Mouse (Mus musculus) stomach, embryonic 14.5 days (tissue): ENCODE data around the gene Gstp2. TPM values are rescaled to one million over a fixed set of nuclear protein-coding genes. Genes with fewer than 3 reads are reported as not detected.

Experiments used
- polyA plus RNA-seq: library from polyadenylated mRNA; unstranded; fragments of >200 nt; fragmentation: Nextera tagmentation; extraction: Ambion mirVana; gene quantifications from 2 replicates; pipeline ENCODE4 v1.2.1, GENCODE M21; 2014

The Gstp2 gene
- polyA plus RNA-seq, 1 experiment from 2014 or later: 18.0 TPM

Other genes starting within 250 kb of the Gstp2 start
- gene Chka, start 194.2 kb downstream of the Gstp2 start, polyA plus RNA-seq: 59.8 and 60.8 TPM in 2 replicates
- 28.4 and 30.9 TPM in 2 replicates for gene Tcirg1, start 138.9 kb downstream of the Gstp2 start, polyA plus RNA-seq
- 320 and 361 TPM in 2 replicates for gene Ndufs8, start 133.2 kb downstream of the Gstp2 start, polyA plus RNA-seq
- gene Aldh3b1, start 116.2 kb downstream of the Gstp2 start, polyA plus RNA-seq: 1.2 and 2.4 TPM in 2 replicates
- gene Unc93b1, start 110.8 kb downstream of the Gstp2 start, polyA plus RNA-seq: 13.1 and 15.4 TPM in 2 replicates
- 0.09 TPM in 1 of 2 replicates, not detected in the other for gene Aldh3b3, start 87.4 kb downstream of the Gstp2 start, polyA plus RNA-seq
- gene Aldh3b2, start 73.7 kb downstream of the Gstp2 start, polyA plus RNA-seq: 11.7 and 14.4 TPM in 2 replicates
- 7.8 and 8.8 TPM in 2 replicates for gene Acy3, start 59.5 kb downstream of the Gstp2 start, polyA plus RNA-seq
- gene Tbx10, start 53.3 kb downstream of the Gstp2 start, polyA plus RNA-seq: not detected in 2 replicates
- 30.9 and 42.2 TPM in 2 replicates for gene Nudt8, start 45.4 kb downstream of the Gstp2 start, polyA plus RNA-seq
- gene Gm49405, start 45.4 kb downstream of the Gstp2 start, polyA plus RNA-seq: 3.3 TPM in 2 replicates
- 4.5 TPM in 2 replicates for gene Doc2g, start 42.7 kb downstream of the Gstp2 start, polyA plus RNA-seq
- 195 and 205 TPM in 2 replicates for gene Ndufv1, start 33.2 kb downstream of the Gstp2 start, polyA plus RNA-seq
- gene Gstp1, start 8.0 kb downstream of the Gstp2 start, polyA plus RNA-seq: 635 and 672 TPM in 2 replicates
- not detected in 2 replicates for gene Gstp3, start 13.5 kb upstream of the Gstp2 start, polyA plus RNA-seq
- not detected in 2 replicates for gene Cabp2, start 35.6 kb upstream of the Gstp2 start, polyA plus RNA-seq
- gene Cdk2ap2, start 51.2 kb upstream of the Gstp2 start, polyA plus RNA-seq: 74.1 and 91.0 TPM in 2 replicates
- 9.2 and 10.8 TPM in 2 replicates for gene Pitpnm1, start 54.0 kb upstream of the Gstp2 start, polyA plus RNA-seq
- gene Aip, start 79.8 kb upstream of the Gstp2 start, polyA plus RNA-seq: 95.3 and 101 TPM in 2 replicates
- gene Gpr152, start 93.8 kb upstream of the Gstp2 start, polyA plus RNA-seq: not detected in 2 replicates
- not detected in 2 replicates for gene Cabp4, start 98.0 kb upstream of the Gstp2 start, polyA plus RNA-seq
- 149 and 152 TPM in 2 replicates for gene Coro1b, start 102.6 kb upstream of the Gstp2 start, polyA plus RNA-seq
- 1.9 and 2.6 TPM in 2 replicates for gene Ptprcap, start 107.6 kb upstream of the Gstp2 start, polyA plus RNA-seq
- 35.8 and 38.9 TPM in 2 replicates for gene Rps6kb2, start 117.3 kb upstream of the Gstp2 start, polyA plus RNA-seq
- 0.90 and 1.3 TPM in 2 replicates for gene Carns1, start 129.5 kb upstream of the Gstp2 start, polyA plus RNA-seq
- gene Tbc1d10c, start 145.3 kb upstream of the Gstp2 start, polyA plus RNA-seq: 1.5 and 2.5 TPM in 2 replicates
- 759 and 780 TPM in 2 replicates for gene Ppp1ca, start 146.0 kb upstream of the Gstp2 start, polyA plus RNA-seq
- 33.3 and 33.5 TPM in 2 replicates for gene Rad9a, start 155.6 kb upstream of the Gstp2 start, polyA plus RNA-seq
- 7.3 and 8.3 TPM in 2 replicates for gene Clcf1, start 168.2 kb upstream of the Gstp2 start, polyA plus RNA-seq
- gene AC109138.7, start 168.3 kb upstream of the Gstp2 start, polyA plus RNA-seq: not detected in 2 replicates
- 25.5 and 26.3 TPM in 2 replicates for gene Pold4, start 185.9 kb upstream of the Gstp2 start, polyA plus RNA-seq
- gene Ssh3, start 223.2 kb upstream of the Gstp2 start, polyA plus RNA-seq: 26.5 and 27.9 TPM in 2 replicates
- gene Ankrd13d, start 237.1 kb upstream of the Gstp2 start, polyA plus RNA-seq: 10.4 and 13.0 TPM in 2 replicates